Mouse (Mus musculus) brain, embryonic 14.5 days (tissue): Measurements from ENCODE around the gene Slc22a1. TPM values are rescaled to one million over a fixed set of nuclear protein-coding genes. Genes with fewer than 3 reads are reported as not detected.
"Not testable (repeated sequence)": the region's sequence is repeated elsewhere in the genome, so short reads cannot be mapped to it uniquely, and the experiment has no call there.

ENCODE experiments used
- DNase-seq: peaks from one replicate; pipeline ENCODE4 v3.0.0-alpha.2; 2011; ENCODE audit warnings: low read depth
- CTCF ChIP-seq: fragments of 200-500 bp; IDR thresholded peaks from 2 replicates; pipeline ENCODE4 v1.5.1; 2012; ENCODE audit warnings: inconsistent platforms, mild to moderate bottlenecking, moderate library complexity, borderline replicate concordance; ENCODE audit not compliant: insufficient read depth, insufficient read length; ENCODE audit errors: extremely low read depth
- POLR2A ChIP-seq: fragments of 200-500 bp; IDR thresholded peaks from 2 replicates; pipeline ENCODE4 v1.6.1; 2012; ENCODE audit warnings: mild to moderate bottlenecking, inconsistent platforms, borderline replicate concordance; ENCODE audit not compliant: poor library complexity, insufficient read depth, insufficient read length, severe bottlenecking; ENCODE audit errors: extremely low read depth
- polyA plus RNA-seq: library from polyadenylated mRNA; depleted of rRNA; stranded (reverse); fragments of >200 nt; gene quantifications from 2 replicates; pipeline ENCODE4 v1.2.3, GENCODE M21; 2012

The Slc22a1 gene
- polyA plus RNA-seq, 1 experiment: not detected

DNA sequence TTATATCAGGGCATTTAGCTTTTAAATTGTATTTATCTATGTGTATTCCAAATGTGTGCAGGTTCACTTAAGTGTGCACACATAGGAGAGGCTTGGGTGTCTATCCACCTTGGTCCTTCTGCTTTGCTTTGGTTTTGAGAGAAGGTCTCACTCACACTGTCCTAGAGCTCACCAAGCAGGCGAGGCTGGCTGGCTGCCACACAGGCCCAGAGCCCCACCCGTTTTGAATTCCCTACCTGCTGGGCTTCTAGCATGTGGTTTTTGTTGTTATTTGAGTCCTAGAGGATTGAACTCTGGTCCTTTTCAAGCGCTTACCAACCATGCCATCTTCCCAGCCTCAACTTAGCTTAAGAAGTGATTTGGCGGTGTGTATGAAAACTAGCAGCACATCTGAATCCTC lies 8.8 kb upstream of the Slc22a1 start:
- DNase-seq: no peak
- no peak for TF ChIP-seq POLR2A
- no peak for TF ChIP-seq CTCF

DNA sequence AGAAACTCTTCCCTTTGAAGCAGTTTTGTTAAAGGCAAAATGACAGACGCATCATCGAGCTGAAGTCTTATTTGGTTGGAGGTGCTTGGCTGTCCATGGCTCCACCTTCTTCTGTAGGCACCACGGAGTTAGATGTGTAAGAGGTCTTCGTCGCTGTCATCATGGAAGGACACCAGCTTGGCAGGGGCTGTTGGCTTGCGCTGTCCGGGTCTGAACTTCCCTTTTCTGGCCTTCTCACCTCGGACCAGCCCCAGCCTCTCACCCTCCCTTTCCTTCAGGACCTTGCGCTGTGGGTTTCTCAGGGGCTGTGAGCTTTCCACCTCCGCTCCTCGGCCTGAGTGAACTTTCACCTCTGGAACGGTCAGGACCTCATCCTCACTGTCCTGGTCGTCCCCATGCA lies 8.0 kb upstream of the Slc22a1 start:
- TF ChIP-seq POLR2A: no peak
- no peak for TF ChIP-seq CTCF
- DNase-seq: no peak

DNA sequence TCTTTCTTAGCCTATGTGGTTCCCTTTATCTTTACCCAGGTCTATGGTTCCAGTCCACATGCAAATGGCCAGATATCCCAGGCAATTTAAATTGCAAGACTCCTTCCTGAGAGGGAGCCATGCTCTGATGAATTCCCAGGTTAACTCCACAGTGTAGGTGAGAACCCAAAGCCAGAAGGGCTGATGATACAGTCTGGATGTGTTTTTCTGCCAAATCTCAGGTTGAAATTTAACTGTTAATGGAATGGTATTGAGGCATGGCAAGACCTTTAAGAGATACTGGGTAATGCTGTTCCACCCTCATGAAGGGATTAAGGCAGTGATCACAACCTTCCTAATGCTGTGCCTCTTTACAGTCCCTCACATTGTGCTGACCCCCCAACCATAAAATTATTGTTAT lies 2.6 kb upstream of the Slc22a1 start:
- no peak for TF ChIP-seq CTCF
- no peak for TF ChIP-seq POLR2A
- no peak for DNase-seq

DNA sequence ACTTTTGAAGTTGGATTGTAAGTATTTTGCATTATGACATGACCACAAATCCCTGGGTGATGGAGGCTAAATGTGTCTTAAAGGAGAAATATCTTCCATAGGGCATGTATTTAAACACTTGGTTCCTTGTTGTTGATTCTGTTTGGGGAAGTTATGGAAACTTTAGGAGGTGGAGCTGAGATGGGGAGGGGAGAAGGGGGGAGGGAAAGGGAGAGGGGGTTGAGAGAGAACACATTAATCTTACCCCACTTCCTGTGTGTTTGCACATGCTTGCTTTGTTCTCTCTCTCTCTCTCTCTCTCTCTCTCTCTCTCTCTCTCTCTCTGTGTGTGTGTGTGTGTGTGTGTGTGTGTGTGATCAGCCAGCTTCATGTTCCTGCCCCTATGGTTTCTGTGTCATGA lies 1.5 kb upstream of the Slc22a1 start:
- no peak for DNase-seq
- TF ChIP-seq CTCF: no peak
- no peak for TF ChIP-seq POLR2A

DNA sequence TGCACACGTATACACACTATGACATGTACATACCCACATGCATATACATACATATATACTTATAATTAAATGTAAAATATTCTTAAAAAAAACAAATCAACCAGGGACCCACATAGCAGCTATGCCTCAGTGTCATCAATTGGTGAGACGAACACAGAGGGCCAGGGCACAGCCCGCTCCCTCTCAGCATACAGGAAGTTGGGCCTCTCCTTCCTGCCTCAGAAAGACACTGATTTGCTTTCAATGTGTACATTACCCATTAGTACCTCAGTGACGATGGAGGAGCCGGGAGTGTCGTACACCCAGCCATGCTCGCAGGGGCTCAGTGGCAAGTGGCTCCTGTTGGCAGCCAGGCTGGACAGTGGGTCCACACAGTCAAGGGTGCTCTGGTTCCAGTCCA lies 649 bp downstream of the Slc22a1 start:
- DNase-seq: not testable (repeated sequence)

DNA sequence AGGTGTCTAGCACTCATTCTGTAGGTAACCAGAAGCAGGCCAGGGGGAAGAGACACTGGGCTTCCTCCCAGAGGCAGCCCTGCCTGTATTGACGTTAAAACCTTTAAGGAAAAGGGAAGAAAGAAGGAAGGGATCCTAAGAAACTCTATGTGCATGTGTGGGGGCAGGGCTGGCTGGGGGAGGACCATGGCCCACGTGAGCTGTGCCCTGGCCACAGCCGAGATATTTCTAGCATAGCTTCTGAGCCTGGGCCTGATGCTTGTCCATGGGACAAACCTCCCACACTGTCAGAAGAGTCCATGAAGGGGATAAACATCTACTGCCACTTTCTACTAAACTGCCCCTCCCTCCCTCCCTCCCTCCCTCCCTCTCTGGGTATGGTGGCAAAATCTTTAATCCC lies 1.8 kb downstream of the Slc22a1 start:
- DNase-seq: no peak
- TF ChIP-seq POLR2A (no peak), CTCF (no peak)

DNA sequence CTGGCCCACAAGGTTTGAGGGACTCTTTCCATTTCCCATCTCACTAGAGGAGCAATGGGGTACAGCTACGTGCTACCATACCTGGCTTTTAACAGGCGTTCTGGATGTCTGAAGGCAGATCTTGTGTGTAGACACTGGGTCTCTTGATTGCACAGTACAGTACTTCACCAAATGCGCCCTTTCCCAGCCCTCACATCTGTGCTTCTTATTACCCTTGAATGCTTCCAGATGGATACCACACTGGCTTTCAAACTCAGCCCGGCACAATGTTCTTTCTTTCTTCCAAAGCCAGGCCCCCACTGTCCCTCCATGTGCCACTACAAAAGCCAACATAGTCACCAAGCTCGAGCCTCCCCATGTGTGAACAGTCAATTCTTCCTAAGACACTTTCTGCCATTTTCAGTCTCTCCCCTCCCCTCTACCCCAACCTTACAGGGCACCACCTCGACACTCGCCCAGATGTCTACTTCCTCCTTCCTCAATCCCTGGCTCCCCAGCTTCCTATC lies 3.3 kb downstream of the Slc22a1 start:
- DNase-seq: no peak
- TF ChIP-seq CTCF (no peak), POLR2A (no peak)

DNA sequence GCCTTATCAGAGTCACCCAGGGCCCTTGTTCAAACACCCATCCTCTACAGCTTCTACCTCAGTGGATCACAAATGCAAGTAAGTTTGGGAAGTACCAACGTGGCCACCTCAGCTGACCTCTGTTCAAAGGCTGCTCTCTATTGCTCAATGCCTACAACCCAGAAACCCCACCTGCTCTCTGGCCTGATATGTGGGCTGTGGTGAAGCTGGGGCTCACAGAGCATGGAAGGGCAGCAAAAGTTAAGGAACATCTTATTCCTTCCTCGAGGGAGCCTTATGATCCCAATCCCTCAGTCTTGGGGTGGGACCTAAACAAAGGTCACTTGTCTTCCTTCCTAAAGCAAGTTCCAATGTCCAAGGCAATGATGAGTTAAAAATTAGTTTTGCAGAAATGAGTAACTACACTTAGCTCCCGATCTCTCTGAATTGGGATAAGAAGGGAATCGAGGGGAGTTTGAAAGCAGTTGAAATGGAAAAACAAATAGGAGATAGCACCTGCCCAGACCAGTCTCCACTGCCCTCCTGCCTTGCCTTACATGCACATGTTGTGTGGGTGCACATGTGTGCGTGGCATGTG lies 4.5 kb downstream of the Slc22a1 start:
- TF ChIP-seq POLR2A: no peak
- TF ChIP-seq CTCF: no peak
- no peak for DNase-seq

DNA sequence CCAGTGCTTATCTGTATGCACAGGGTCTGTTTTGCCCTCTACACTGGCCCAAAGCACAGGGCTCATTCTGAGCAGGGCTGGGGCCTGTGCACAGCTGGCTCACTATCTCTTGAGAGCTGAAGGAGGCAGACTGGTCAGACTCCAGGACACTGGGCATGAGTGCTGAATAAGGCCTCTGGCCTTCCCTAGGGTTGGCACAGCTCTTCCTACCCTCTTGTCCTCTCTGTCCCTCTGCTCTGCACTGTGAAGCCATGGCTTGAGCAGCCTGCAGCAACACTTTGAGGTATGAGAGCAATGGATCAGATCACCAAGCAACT lies 6.3 kb downstream of the Slc22a1 start:
- no peak for DNase-seq
- TF ChIP-seq CTCF (no peak), POLR2A (no peak)

DNA sequence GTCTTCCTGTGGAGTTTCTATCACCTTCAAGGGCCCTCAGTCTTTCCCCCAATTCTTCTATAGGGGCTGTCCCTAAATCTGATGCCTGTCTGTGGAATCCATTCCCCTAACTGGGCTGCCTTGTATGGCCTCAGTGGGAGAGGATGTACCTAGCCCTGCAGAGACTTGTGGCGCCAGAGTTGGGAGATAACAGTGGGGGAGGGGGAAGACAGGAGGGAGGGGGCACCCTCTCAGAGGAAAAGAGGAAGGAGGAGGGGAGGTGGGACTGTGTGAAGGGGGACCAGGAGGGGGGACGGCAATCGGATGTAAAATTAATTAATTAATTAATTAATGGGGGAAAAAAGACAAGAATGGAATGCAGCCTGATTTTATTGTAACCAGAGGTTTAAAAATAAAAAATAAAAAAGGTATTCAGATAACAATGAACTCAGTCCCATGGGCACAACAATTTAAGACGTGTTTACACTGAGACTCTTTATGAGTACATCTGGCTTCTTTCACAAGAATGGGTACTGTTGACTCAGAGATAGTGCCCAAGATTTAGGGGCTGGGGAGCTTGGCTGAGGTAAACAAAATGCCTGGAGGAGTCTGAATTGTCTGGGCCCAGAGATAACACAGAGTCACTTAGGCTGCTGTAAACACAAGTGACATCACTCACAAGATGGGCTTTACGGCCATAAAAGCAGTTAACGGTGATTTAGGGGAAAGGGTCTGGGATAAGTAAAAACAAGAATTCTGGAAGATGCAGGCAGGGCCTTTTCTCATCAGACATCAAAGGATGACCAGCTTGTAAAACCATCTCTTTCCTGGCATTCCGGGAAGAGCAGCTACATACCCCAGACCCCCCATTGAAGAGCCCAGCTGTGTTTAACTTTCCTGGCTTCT lies 6.9 kb downstream of the Slc22a1 start:
- TF ChIP-seq CTCF: no peak
- TF ChIP-seq POLR2A: no peak
- no peak for DNase-seq

DNA sequence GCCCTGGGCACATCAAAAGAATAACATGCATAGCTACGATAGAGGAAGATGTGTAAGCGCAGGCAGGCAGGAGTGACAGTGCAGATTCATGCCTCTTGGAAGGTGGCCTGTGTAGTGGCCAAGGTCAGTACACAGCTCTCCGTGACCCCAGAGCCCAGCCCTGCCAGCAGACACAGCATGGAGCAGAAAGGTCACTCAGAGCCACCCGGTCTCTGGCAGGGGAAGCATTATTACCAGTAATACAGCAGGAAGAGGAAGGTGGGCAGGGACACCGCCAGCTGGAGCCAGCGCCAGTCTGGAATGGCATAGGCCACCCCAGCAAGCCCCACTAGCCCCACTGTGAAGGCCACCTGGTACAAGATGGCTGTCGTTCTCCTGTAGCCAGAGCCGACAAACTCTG lies 11.5 kb downstream of the Slc22a1 start:
- no peak for DNase-seq
- TF ChIP-seq POLR2A (no peak), CTCF (no peak)

DNA sequence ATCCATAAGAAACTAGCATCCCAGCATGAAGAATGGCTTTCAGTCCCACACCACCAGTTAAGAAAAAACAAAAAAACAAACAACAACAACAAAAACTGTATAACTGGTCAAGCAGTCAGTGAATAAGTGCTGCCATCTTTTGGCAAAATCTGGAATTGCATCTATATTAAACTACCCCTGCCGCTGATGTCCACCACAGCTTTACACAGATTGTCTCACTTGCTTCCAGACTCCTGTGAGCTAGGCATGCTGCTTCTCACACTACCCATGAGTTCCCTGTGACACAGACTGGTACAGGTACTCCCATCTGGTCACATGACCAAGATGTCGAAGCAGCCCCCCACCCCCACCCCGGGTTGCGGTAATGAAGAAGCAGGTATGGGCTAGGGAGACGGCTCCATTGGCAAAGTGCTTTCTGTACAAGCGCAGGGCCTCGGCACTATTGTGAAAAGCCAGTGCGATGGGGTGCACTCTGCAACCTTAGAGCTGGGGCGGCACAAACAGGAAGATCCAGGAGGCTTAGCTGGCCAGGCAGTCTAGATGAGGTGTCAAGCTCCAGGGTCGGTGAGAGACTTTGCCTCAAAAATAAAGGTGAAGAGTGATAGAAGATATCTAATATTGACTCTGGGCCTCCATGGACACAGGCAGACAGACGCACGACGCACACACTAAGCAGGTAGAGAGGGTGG lies 14.9 kb downstream of the Slc22a1 start:
- DNase-seq: peak; percentile 55
- TF ChIP-seq CTCF: peak; percentile 60; the same call in 1 of the 2 replicates
- TF ChIP-seq POLR2A: no peak

DNA sequence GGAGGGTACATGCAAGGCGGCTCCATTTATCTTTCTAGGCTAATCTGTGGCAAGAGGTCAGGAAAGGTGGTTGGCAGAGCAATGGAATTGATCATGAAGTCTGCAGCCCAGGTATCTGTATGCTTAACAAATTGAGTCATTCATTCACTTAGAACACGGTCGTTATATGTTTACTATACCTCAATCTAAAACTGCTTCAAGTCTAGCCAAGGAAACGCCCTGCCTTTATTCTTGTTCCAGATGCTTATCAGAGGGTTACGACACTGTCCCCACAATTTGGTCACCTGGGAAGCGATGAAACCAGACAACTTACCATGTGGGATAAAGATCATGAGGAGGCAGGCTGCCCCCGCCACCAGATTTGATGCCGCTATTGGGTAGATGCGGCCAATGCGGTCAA lies 16.4 kb downstream of the Slc22a1 start:
- TF ChIP-seq POLR2A (no peak), CTCF (no peak)
- no peak for DNase-seq
